Mouse (Mus musculus) stomach, embryonic 16.5 days (tissue): ENCODE results near the gene Fam83c. TPM values are rescaled to one million over a fixed set of nuclear protein-coding genes. Genes with fewer than 3 reads are reported as not detected.

Source experiments
- ATAC-seq: fragments of 200-750 bp; cut with Nextera tagmentation; 2 replicates; pipeline ENCODE4 v1.8.0; 2017; ENCODE audit warnings: moderate number of reproducible peaks, moderate TSS enrichment; ENCODE audit not compliant: insufficient read depth, low FRiP score
- H3K27ac ChIP-seq: fragments of 300-500 bp; sonication (generic); 2 replicates; pipeline ENCODE4 v1.5.1; 2014; ENCODE audit warnings: low read length
- H3K27me3 ChIP-seq: fragments of 300-500 bp; sonication (generic); 2 replicates; pipeline ENCODE4 v1.6.1; 2014; ENCODE audit warnings: low read length, control low read depth, mixed read lengths; ENCODE audit not compliant: control insufficient read depth, insufficient read depth
- H3K36me3 ChIP-seq: fragments of 300-500 bp; sonication (generic); 2 replicates; pipeline ENCODE4 v1.6.1; 2014; ENCODE audit warnings: low read length; ENCODE audit not compliant: control insufficient read depth, insufficient read depth
- H3K4me1 ChIP-seq: fragments of 300-500 bp; sonication (generic); 2 replicates; pipeline ENCODE4 v1.6.1; 2014; ENCODE audit warnings: low read length, control low read depth, mixed read lengths; ENCODE audit not compliant: control insufficient read depth, insufficient read depth
- H3K4me2 ChIP-seq: fragments of 300-500 bp; sonication (generic); 2 replicates; pipeline ENCODE4 v1.6.1; 2014; ENCODE audit warnings: low read depth, low read length, mixed read lengths
- H3K4me3 ChIP-seq: fragments of 300-500 bp; sonication (generic); replicated peaks from 2 replicates; pipeline ENCODE4 v1.5.1; 2014; ENCODE audit warnings: mild to moderate bottlenecking, low read length
- H3K9ac ChIP-seq: fragments of 300-500 bp; sonication (generic); 2 replicates; pipeline ENCODE4 v1.6.1; 2014; ENCODE audit warnings: low read length
- H3K9me3 ChIP-seq: fragments of 300-500 bp; sonication (generic); replicated peaks from 2 replicates; pipeline ENCODE4 v1.6.1; 2016; ENCODE audit warnings: low read length, control low read depth; ENCODE audit not compliant: control insufficient read depth
- WGBS: fragments of 180-500 bp; shearing (Covaris S2); extraction: QIAGEN DNeasy Blood & Tissue Kit; methylation state at CpG from one replicate; pipeline ENCODE4 v1.1.7; 2014; 5-methylcytosine and 5-hydroxymethylcytosine counted together
- polyA plus RNA-seq: library from polyadenylated mRNA; unstranded; fragments of >200 nt; fragmentation: Nextera tagmentation; extraction: Ambion mirVana; gene quantifications from 2 replicates; pipeline ENCODE4 v1.2.1, GENCODE M21; 2015

Gene Fam83c
- polyA plus RNA-seq, 1 experiment from 2014 or later, result 5.4 TPM

GRCm38 (mm10) chr2:155792899-155793298, 41.8 kb downstream of the Fam83c start:
- WGBS, result 34% methylated on average over 12 of the region's 12 CpGs
- H3K4me1 ChIP-seq, result no peaks in the 10 kb centered on the region
- no peaks in the 10 kb centered on the region for H3K9me3 ChIP-seq
- no peaks in the 10 kb centered on the region for H3K36me3 ChIP-seq
- no peaks in the 10 kb centered on the region for H3K27me3 ChIP-seq
- H3K9ac ChIP-seq, result no peak overlapping the region
- no peak for ATAC-seq
- no peak overlapping the region for H3K4me3 ChIP-seq
- H3K27ac ChIP-seq, result no peak overlapping the region
- no peak overlapping the region for H3K4me2 ChIP-seq

- Histone ChIP-seq H3K4me1 (no peaks in the 10 kb centered on the region), H3K4me2 (no peak overlapping the region)
- WGBS, result 56% methylated on average over 18 of the region's 18 CpGs
These were observed 46.4 kb downstream of the Fam83c start for GRCm38 (mm10) chr2:155787949-155788931.

GRCm38 (mm10) chr2:155786905-155787304, 47.7 kb downstream of the Fam83c start:
- Histone ChIP-seq H3K4me3 (no peak overlapping the region), H3K4me1 (no peaks in the 10 kb centered on the region), H3K4me2 (no peak overlapping the region), H3K27me3 (no peaks in the 10 kb centered on the region), H3K36me3 (no peaks in the 10 kb centered on the region), H3K9me3 (no peaks in the 10 kb centered on the region), H3K9ac (no peak overlapping the region), H3K27ac (no peak overlapping the region)
- WGBS, result 69% methylated on average over 5 of the region's 5 CpGs
- ATAC-seq, result no peak

More at GRCm38 (mm10) chr2:155787949-155788931, 46.4 kb downstream of the Fam83c start:
- Histone ChIP-seq H3K27me3 (no peaks in the 10 kb centered on the region), H3K36me3 (no peaks in the 10 kb centered on the region), H3K9ac (no peak overlapping the region), H3K4me3 (no peak overlapping the region), H3K9me3 (no peaks in the 10 kb centered on the region), H3K27ac (no peak overlapping the region)
- no peak for ATAC-seq

GRCm38 (mm10) chr2:155784534-155784933, 50.1 kb downstream of the Fam83c start:
- H3K4me2 ChIP-seq, result no peak overlapping the region
- ATAC-seq, result no peak
- H3K4me1 ChIP-seq, result no peaks in the 10 kb centered on the region
- H3K9ac ChIP-seq, result no peak overlapping the region
- no peak overlapping the region for H3K4me3 ChIP-seq
- no peak overlapping the region for H3K27ac ChIP-seq
- H3K9me3 ChIP-seq, result no peaks in the 10 kb centered on the region
- H3K36me3 ChIP-seq, result no peaks in the 10 kb centered on the region
- H3K27me3 ChIP-seq, result no peaks in the 10 kb centered on the region
- 83% methylated on average over 6 of the region's 6 CpGs for WGBS

GRCm38 (mm10) chr2:155779506-155779905, 55.1 kb downstream of the Fam83c start:
- Histone ChIP-seq H3K9ac (no peak overlapping the region), H3K9me3 (no peaks in the 10 kb centered on the region), H3K4me3 (no peak overlapping the region), H3K4me2 (no peak overlapping the region), H3K27ac (no peak overlapping the region), H3K27me3 (peaks cover 14% of the 10 kb centered on the region), H3K4me1 (peaks cover 2% of the 10 kb centered on the region; the same call in 1 of the 2 replicates), H3K36me3 (no peaks in the 10 kb centered on the region)
- WGBS, result 90% methylated on average over 3 of the region's 3 CpGs
- no peak for ATAC-seq

GRCm38 (mm10) chr2:155779066-155779465, 55.6 kb downstream of the Fam83c start:
- Histone ChIP-seq H3K9ac (no peak overlapping the region), H3K27ac (no peak overlapping the region), H3K4me1 (peaks cover 2% of the 10 kb centered on the region; the same call in 1 of the 2 replicates), H3K4me3 (no peak overlapping the region), H3K27me3 (peaks cover 18% of the 10 kb centered on the region), H3K4me2 (no peak overlapping the region), H3K36me3 (no peaks in the 10 kb centered on the region), H3K9me3 (no peaks in the 10 kb centered on the region)
- 49% methylated on average over 7 of the region's 7 CpGs for WGBS
- ATAC-seq, result no peak

- Histone ChIP-seq H3K4me3 (no peak overlapping the region), H3K9me3 (no peaks in the 10 kb centered on the region), H3K4me2 (no peak overlapping the region), H3K4me1 (peaks cover 2% of the 10 kb centered on the region; the same call in 1 of the 2 replicates), H3K27ac (no peak overlapping the region), H3K36me3 (no peaks in the 10 kb centered on the region), H3K9ac (no peak overlapping the region), H3K27me3 (peaks cover 24% of the 10 kb centered on the region)
- 58% methylated on average over 6 of the region's 6 CpGs for WGBS
- ATAC-seq, result no peak
These were observed 56.6 kb downstream of the Fam83c start for GRCm38 (mm10) chr2:155778004-155778403.

- no peaks in the 10 kb centered on the region for H3K36me3 ChIP-seq
- no peak overlapping the region for H3K9ac ChIP-seq
- WGBS, result 82% methylated on average over 4 of the region's 4 CpGs
- peaks cover 24% of the 10 kb centered on the region for H3K27me3 ChIP-seq
- ATAC-seq, result no peak
- H3K4me2 ChIP-seq, result no peak overlapping the region
- no peaks in the 10 kb centered on the region for H3K9me3 ChIP-seq
- H3K4me3 ChIP-seq, result no peak overlapping the region
- peaks cover 2% of the 10 kb centered on the region; the same call in 1 of the 2 replicates for H3K4me1 ChIP-seq
- H3K27ac ChIP-seq, result no peak overlapping the region
These were observed 57.0 kb downstream of the Fam83c start for GRCm38 (mm10) chr2:155777688-155777985.
